1 mouse cellular context compared by ENCODE assay signal in the genomic region with DNA sequence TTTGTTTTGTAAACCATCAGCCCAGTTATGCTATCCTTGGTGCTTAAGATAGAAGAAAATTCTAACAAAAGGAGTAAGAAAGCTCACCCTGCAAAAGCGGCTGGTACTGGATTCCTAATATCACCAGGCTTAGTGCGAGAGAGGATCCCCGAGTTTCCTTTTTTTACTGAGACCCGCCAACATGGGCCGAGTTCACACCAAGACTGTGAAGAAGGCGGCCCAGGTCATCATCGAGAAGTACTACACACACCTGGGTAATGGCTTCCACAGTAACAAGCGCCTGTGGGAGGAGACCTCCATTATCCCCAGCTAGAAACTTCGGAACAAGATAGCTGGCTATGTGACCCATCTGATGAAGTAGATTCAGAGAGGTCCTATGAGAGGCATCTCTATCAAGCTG.
A peak's percentile ranks its signal among the peaks of the same experiment; 100 is the strongest.
TF ChIP-seq lines count a peak whose summit lies in the region.

No protein-coding gene starts in this region.

TF ChIP-seq in MEL, 35 proteins besides CTCF, POLR2A, EP300 and RAD21:
- TF ChIP-seq MAFK (IDR thresholded peaks at IDR 0.05; ENCODE audit: borderline replicate concordance, low read depth, low read length) (no peak), MXI1 (IDR thresholded peaks at IDR 0.05; ENCODE audit: low read depth, low read length) (peak; percentile 1; the same call in 1 of the 2 replicates), MAZ (IDR thresholded peaks at IDR 0.05; ENCODE audit: low read depth, low read length) (no peak), SIN3A (IDR thresholded peaks at IDR 0.05; ENCODE audit: low read length) (no peak; the same call in 1 of the 2 replicates), ELF1 (IDR thresholded peaks at IDR 0.05; ENCODE audit: low read depth, low read length) (no peak), UBTF (IDR thresholded peaks at IDR 0.05; ENCODE audit: borderline replicate concordance, insufficient read depth, low read depth, low read length) (no peak), ZC3H11A (IDR thresholded peaks at IDR 0.05; ENCODE audit: low read depth, low read length) (no peak), NELFE (IDR thresholded peaks at IDR 0.05; ENCODE audit: low read depth, low read length) (no peak), USF1 (IDR thresholded peaks at IDR 0.05; ENCODE audit: low read depth, low read length) (no peak), JUND (IDR thresholded peaks at IDR 0.05; ENCODE audit: low read depth, low read length) (peak; percentile 69; the same call in 1 of the 2 replicates), ZMIZ1 (IDR thresholded peaks at IDR 0.05; ENCODE audit: low read depth, low read length) (no peak), MYC (IDR thresholded peaks at IDR 0.05; ENCODE audit: low read depth, low read length) (no peak), CHD1 (IDR thresholded peaks at IDR 0.05; ENCODE audit: low read depth, low read length) (no peak), ZNF384 (IDR thresholded peaks at IDR 0.05; ENCODE audit: low read depth, low read length) (no peak), HCFC1 (IDR thresholded peaks at IDR 0.05; ENCODE audit: low read depth, low read length) (no peak)
TF ChIP-seq in MEL: peak in this region for 2.
